Mouse (Mus musculus): ENCODE results near the gene Etv6.

The Etv6 gene

GRCm38 (mm10) chr6:134045092-134045868 is 9.8 kb downstream of the Etv6 start:
- DNase-seq (ENCODE audit: low read depth), result no peak

GRCm38 (mm10) chr6:134046136-134046535 is 10.6 kb downstream of the Etv6 start:
- no peak for DNase-seq (ENCODE audit: low read depth)

DNA sequence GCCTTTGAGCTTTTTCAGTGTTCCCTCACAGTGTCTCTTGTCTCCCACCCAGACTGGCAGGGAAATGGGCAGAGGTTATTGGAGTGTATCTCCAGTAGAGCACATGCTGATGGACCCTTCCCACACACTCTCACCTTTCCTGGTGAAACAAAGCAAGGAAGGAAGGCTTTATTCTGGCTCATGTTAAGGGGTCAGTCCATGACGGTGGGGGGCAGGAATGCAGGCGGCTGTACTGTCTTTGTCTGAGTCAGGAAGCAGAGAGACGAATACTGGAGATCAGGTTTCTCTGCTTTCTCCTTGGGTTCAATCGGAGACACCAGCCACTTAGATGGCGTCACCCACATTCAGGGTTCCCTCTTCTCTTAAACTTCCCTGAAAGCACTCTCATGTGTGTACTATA is 11.7 kb downstream of the Etv6 start:
- DNase-seq (ENCODE audit: low read depth), result no peak

DNA sequence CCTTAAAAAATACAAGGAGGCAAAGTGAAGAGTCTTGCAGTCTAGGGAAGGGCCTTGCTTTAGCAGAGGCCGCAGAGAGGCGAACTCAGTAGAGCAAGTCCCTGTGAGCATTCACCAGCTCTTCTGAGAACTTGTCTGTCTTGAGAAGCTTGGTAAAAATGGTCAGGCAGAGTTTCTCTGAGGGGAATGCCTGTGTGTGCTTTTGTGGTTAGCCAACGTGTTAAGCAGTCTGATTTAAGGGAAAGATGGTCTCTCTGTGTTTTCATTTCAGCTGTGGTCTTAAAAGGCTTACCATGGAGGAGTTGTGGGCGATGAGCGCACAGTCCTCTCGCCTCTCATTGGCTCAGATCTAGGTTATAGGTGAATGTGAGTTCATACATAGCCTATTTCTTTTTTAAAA is 12.5 kb downstream of the Etv6 start:
- no peak for DNase-seq (ENCODE audit: low read depth)

GRCm38 (mm10) chr6:134048965-134049364 is 13.5 kb downstream of the Etv6 start:
- DNase-seq (ENCODE audit: low read depth), result no peak

- DNase-seq (ENCODE audit: low read depth), result no peak
These were observed 15.0 kb downstream of the Etv6 start for GRCm38 (mm10) chr6:134050466-134050865.

- DNase-seq (ENCODE audit: low read depth), result peak; percentile 77
These were observed 16.4 kb downstream of the Etv6 start for GRCm38 (mm10) chr6:134051950-134052349.

DNA sequence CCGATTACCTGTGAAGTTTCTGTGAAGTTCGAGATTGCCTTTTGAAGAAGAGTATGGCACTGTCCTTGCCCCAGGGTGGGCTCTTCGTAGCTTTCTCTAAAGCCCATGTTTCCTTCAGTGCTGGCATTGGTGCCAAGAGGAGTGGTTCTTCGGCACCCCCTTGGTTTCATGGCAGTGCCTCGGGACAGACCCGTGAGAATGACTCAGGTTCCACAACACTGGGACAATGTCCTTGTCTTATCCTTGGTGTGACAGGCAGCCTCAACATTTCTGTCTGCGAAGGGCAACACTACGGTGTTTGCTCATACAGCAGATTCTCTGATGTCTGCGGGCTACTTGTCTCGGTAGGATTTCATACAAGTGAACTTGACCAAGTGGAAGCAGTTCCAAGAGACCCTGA is 17.6 kb downstream of the Etv6 start:
- DNase-seq (ENCODE audit: low read depth), result no peak

DNA sequence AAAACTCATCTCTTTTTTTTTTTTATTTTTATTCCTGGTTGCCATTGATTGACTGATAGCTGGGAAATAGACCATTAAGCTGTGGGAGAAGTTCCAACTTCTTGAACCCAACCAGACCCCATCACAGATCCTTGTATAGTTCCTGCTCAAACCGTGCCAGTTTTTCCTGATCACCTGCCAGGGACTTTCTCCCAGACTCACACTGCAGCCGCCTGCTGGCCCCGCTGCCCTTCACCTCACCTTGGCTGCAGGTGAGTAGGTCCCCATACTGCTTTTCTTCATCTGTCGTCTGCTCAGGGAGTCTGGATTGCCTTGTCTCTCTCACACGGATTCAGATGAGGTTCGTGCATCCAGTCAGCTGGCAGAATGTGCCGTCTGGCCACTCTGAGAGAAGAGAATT is 18.1 kb downstream of the Etv6 start:
- DNase-seq (ENCODE audit: low read depth), result no peak

DNA sequence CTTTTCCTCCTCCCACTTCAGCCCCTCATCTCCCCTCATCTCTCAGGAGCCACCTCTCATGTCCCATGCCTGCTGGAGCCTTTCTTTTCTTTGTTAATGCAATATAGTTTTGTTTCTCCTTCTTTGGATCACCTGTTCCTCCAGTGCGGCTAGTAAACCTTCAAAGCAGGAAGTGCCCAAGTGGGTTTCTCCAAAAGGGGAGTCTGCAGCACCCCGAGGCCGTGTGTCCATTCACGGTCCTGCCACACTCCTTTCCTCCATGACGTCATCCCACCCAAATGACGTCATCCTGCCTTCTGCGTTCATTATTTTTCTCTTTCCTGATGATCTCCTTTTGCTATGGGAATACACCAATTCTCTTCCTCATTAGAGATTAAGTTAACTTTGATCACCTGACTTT is 20.1 kb downstream of the Etv6 start:
- DNase-seq (ENCODE audit: low read depth), result no peak

DNA sequence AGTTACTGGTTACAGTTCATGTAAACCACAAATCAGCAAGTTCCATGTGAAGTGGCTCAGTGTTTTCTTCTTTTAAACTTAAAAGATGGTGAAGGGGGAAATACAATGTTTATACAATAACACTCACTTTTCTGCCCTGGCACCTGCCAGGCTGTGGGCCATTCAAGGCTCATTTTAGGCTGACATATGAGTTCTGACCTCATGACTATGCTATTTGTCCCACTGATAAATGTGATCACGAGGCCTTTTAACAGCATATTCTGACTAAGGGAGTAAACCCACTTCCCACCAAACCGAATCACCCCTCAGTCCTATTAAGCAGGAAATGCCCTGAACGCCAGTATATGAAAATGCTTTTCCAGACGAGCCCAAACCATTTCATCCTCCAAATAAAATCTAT is 23.0 kb downstream of the Etv6 start:
- DNase-seq (ENCODE audit: low read depth), result no peak

GRCm38 (mm10) chr6:134058886-134059551 is 23.5 kb downstream of the Etv6 start:
- DNase-seq (ENCODE audit: low read depth), result no peak

- DNase-seq (ENCODE audit: low read depth), result no peak
These were observed 24.0 kb downstream of the Etv6 start for GRCm38 (mm10) chr6:134059552-134059891.

DNA sequence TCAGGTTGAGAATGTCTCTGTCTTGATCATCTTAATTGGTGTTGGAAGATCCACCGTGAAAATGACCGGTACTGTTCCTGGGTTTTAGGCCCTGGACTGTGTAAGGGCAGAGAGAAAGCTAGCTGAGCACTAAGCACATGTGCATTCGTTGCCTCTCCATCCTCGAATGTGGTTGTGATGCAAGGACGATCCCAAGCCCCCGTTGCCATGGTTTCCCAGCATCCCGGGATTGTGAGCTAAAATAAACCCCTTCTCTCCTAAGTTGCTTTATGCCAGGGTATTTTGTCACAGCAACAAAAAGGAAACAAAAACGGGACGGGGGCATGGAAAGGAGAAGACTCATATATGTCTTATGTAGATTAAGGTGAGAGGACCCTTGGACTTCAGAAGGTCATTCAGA is 24.5 kb downstream of the Etv6 start:
- no peak for DNase-seq (ENCODE audit: low read depth)

GRCm38 (mm10) chr6:134060811-134061210 is 25.3 kb downstream of the Etv6 start:
- DNase-seq (ENCODE audit: low read depth), result no peak

GRCm38 (mm10) chr6:134065018-134065725 is 29.7 kb downstream of the Etv6 start:
- no peak for DNase-seq (ENCODE audit: low read depth)

GRCm38 (mm10) chr6:134066112-134066511 is 30.6 kb downstream of the Etv6 start:
- DNase-seq (ENCODE audit: low read depth), result no peak

DNA sequence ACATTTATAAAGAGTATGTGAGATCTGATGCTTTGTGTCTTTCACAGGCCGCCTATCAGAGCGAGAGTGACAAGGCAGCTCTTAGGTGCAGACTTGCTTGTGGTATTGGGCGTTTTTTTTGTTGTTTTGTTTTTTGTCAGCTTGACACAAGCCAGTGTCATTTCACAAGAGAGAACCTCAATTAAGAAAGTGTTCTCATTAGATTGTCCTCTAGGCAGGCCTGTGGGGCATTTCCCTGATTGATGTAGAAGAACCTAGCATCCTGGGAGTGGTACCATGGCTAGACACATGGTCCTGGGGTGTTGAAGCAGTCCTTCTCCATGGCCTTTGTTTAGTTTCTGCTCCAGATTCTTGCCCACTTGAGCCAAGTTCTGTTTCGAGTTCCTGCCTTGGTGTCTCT is 31.5 kb downstream of the Etv6 start:
- DNase-seq (ENCODE audit: low read depth), result no peak

DNA sequence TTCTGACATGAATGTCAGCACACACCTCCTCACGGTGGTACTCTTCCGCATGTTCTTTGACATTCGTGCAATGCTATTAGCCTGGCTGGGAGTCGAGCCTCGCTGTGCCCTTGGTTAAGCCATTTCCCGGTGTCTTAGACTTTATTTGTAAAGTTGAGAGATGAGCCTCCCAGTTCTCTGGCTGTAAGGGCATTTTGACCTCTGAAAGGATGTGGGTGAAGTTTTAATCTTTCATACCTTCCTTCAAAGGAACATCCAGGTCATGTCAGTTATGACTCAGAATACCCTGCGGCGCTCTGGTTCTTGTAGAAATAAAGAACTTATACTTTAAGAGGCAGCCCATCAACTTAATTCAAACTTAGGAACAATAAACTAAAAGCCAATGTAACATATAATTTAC is 32.0 kb downstream of the Etv6 start:
- DNase-seq (ENCODE audit: low read depth), result no peak

DNA sequence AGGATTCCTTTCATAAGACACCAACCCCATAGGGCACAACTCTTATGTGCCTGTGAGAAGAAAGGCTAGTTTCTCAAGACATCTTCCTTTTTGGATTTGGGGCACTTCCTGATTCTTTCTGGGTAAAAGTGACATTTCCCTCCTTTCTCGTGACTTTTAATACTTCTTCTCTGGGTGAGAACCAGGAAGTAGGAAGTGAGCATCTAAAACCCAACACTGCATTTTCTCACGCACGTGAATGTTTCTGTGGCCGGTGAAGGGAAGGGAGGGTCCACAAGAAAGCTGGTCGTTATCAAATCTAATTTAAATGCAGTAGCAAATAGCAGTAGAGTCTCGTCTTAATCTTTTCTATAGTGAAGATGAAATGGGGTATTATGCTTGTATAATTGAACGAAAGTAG is 36.9 kb downstream of the Etv6 start:
- DNase-seq (ENCODE audit: low read depth), result no peak

DNA sequence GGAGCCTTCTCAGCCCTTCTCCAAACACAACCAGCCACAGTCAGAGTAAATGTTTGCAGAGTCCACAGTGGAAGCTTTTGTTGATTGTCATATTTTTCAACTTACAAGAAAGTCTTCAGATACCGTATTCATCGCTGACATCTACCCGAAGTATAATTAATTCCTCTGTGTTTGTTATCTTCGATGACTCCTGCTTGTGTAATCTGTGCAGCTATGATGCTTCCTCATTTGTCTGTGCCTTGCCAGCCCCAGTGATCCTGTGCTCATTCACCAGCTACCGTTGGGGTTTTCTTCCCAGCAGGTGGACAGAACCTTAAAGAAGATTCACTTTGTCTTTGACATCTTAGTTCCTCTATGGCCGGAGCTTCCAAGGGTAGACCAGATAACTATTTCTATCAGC is 37.4 kb downstream of the Etv6 start:
- DNase-seq (ENCODE audit: low read depth), result no peak

- no peak for DNase-seq (ENCODE audit: low read depth)
These were observed 38.9 kb downstream of the Etv6 start for GRCm38 (mm10) chr6:134074353-134074752.

DNA sequence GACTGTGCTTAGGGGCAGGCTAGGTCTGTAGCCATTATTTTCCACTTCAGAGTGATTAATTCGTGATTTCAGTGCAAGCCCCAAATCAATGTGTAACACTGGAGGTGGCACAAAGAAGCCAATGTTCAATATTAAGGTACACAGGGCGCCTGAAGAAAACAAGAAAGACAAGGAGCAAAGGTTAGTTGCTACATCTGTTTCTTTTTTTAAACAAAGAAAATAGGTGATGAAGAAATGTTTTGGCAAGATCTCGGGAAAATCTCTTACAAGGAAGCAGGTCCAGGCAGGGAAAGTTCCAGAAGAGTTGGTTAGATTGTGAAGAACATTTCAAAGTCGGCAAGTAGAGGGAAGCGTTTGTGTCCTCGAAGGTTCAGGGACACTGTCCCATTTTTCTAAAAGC is 39.5 kb downstream of the Etv6 start:
- DNase-seq (ENCODE audit: low read depth), result no peak
